Mouse (Mus musculus) CH12.LX (cell line): ENCODE measurements at regions not wholly inside any gene's neighbourhood (a gene's known extent, or its start where the extent isn't known, plus 50 kb on each side); places are given as distances from the start of the nearest gene placed in this dataset.

Experiments used
- CTCF ChIP-seq, 2 experiments: IDR thresholded peaks in 1 of 2; conservative IDR thresholded peaks in 1 of 2; 2 replicates each; pipeline ENCODE4 v1.5.1; 2011 to 2012; ENCODE audit warnings: low read depth in 2 of 2, low read length in 2 of 2, improper control_type of control experiment in 1 of 2, inconsistent platforms in 1 of 2, mild to moderate bottlenecking in 1 of 2, moderate library complexity in 1 of 2
- E2F4 ChIP-seq: IDR thresholded peaks from 2 replicates; pipeline ENCODE4 v1.6.1; 2011; ENCODE audit warnings: low read depth, low read length, improper control_type of control experiment; ENCODE audit not compliant: insufficient replicate concordance
- EP300 ChIP-seq: IDR thresholded peaks from 2 replicates; pipeline ENCODE4 v1.6.1; 2011; ENCODE audit warnings: low read length, improper control_type of control experiment
- HCFC1 ChIP-seq: IDR thresholded peaks from 2 replicates; pipeline ENCODE4 v1.6.1; 2012; ENCODE audit warnings: low read depth, mild to moderate bottlenecking, inconsistent platforms, low read length, improper control_type of control experiment
- JUN ChIP-seq: IDR thresholded peaks from 2 replicates; pipeline ENCODE4 v1.6.1; 2011; ENCODE audit warnings: low read depth, mild to moderate bottlenecking, low read length, improper control_type of control experiment, moderate library complexity; ENCODE audit not compliant: insufficient read depth
- JUND ChIP-seq: conservative IDR thresholded peaks from 2 replicates; pipeline ENCODE4 v1.6.1; 2011; ENCODE audit warnings: low read depth, low read length, improper control_type of control experiment
- PAX5 ChIP-seq: IDR thresholded peaks from 2 replicates; pipeline ENCODE4 v1.6.1; 2012; ENCODE audit warnings: low read length, inconsistent platforms, mixed read lengths
- POLR2A ChIP-seq: IDR thresholded peaks from 2 replicates; pipeline ENCODE4 v1.6.1; 2011; ENCODE audit warnings: low read depth, mild to moderate bottlenecking, improper control_type of control experiment, low read length
- TBP ChIP-seq: conservative IDR thresholded peaks from 2 replicates; pipeline ENCODE4 v1.6.1; 2011; ENCODE audit warnings: low read depth, low read length, improper control_type of control experiment

GRCm38 (mm10) chr16:79400100-79400499 is 309.2 kb upstream of the Tmprss15 start:
- TF ChIP-seq TBP: no peak
- no peak for TF ChIP-seq JUND
- TF ChIP-seq CTCF (conservative IDR thresholded peaks at IDR 0.05 in 1 of 2, IDR thresholded peaks at IDR 0.05 in 1 of 2; ENCODE audit: low read depth in 2 of 2, low read length in 2 of 2): no peak
- TF ChIP-seq EP300: no peak
- TF ChIP-seq E2F4: no peak
- no peak for TF ChIP-seq PAX5
- TF ChIP-seq POLR2A: no peak
- TF ChIP-seq JUN: no peak
- no peak for TF ChIP-seq HCFC1
